Mouse (Mus musculus): ENCODE data around the gene Gm12355. TPM values are rescaled to one million over a fixed set of nuclear protein-coding genes. Genes with fewer than 3 reads are reported as not detected.
"Not testable (repeated sequence)": the region's sequence is repeated elsewhere in the genome, so short reads cannot be mapped to it uniquely, and the experiment has no call there.

Gene Gm12355
- total RNA-seq, 2 experiments from 2014 or later = 9.4 to 10.6 TPM

- DNase-seq (ENCODE audit: low spot score in 2 of 2) = no peak
- intact Hi-C loops (cut with DNase I) = no loop called here
Measured at GRCm38 (mm10) chr11:98606763-98607162, 18.7 kb downstream of the Gm12355 start.

GRCm38 (mm10) chr11:98604911-98605310, 20.6 kb downstream of the Gm12355 start:
- DNase-seq (ENCODE audit: low spot score in 2 of 2); intact Hi-C loops (cut with DNase I): not testable (repeated sequence)

- intact Hi-C loops (cut with DNase I) = no loop called here
- no peak for DNase-seq (ENCODE audit: low spot score in 2 of 2)
Measured at GRCm38 (mm10) chr11:98603953-98604352, 21.5 kb downstream of the Gm12355 start.

- DNase-seq (ENCODE audit: low spot score in 2 of 2) = no peak
- intact Hi-C loops (cut with DNase I) = no loop called here
Measured at GRCm38 (mm10) chr11:98602090-98602690, 23.3 kb downstream of the Gm12355 start.

- intact Hi-C loops (cut with DNase I) = no loop called here
- DNase-seq (ENCODE audit: low spot score in 2 of 2) = no peak
Measured at GRCm38 (mm10) chr11:98599291-98599690, 26.2 kb downstream of the Gm12355 start.

GRCm38 (mm10) chr11:98598851-98599290, 26.6 kb downstream of the Gm12355 start:
- intact Hi-C loops (cut with DNase I) = no loop called here
- no peak for DNase-seq (ENCODE audit: low spot score in 2 of 2)

- no peak for DNase-seq (ENCODE audit: low spot score in 2 of 2)
- intact Hi-C loops (cut with DNase I) = no loop called here
Measured at GRCm38 (mm10) chr11:98597991-98598390, 27.5 kb downstream of the Gm12355 start, which contains the start of gene Lrrc3c. TSS of gene Lrrc3c (plus strand) at chr11:98598291.

- intact Hi-C loops (cut with DNase I) = no loop called here
- no peak for DNase-seq (ENCODE audit: low spot score in 2 of 2)
Measured at GRCm38 (mm10) chr11:98597363-98597762, 28.1 kb downstream of the Gm12355 start.

GRCm38 (mm10) chr11:98595955-98596354, 29.5 kb downstream of the Gm12355 start:
- no peak for DNase-seq (ENCODE audit: low spot score in 2 of 2)
- intact Hi-C loops (cut with DNase I) = no loop called here

- intact Hi-C loops (cut with DNase I) = no loop called here
- no peak for DNase-seq (ENCODE audit: low spot score in 2 of 2)
Measured at GRCm38 (mm10) chr11:98595473-98595872, 30.0 kb downstream of the Gm12355 start.

GRCm38 (mm10) chr11:98595021-98595420, 30.4 kb downstream of the Gm12355 start:
- intact Hi-C loops (cut with DNase I) = no loop called here
- no peak for DNase-seq (ENCODE audit: low spot score in 2 of 2)

GRCm38 (mm10) chr11:98590548-98591445, 34.7 kb downstream of the Gm12355 start:
- intact Hi-C loops (cut with DNase I) = no loop called here
- no peak for DNase-seq (ENCODE audit: low spot score in 2 of 2)

GRCm38 (mm10) chr11:98589306-98589705, 36.2 kb downstream of the Gm12355 start:
- intact Hi-C loops (cut with DNase I) = no loop called here
- no peak for DNase-seq (ENCODE audit: low spot score in 2 of 2)

- intact Hi-C loops (cut with DNase I) = no loop called here
- DNase-seq (ENCODE audit: low spot score in 2 of 2) = no peak
Measured at GRCm38 (mm10) chr11:98588833-98589281, 36.6 kb downstream of the Gm12355 start.

- intact Hi-C loops (cut with DNase I) = no loop called here
- DNase-seq (ENCODE audit: low spot score in 2 of 2) = peak; percentile 32 to 54
Measured at GRCm38 (mm10) chr11:98587684-98588546, 37.5 kb downstream of the Gm12355 start.

- intact Hi-C loops (cut with DNase I) = no loop called here
- peak; percentile 97 to 98 for DNase-seq (ENCODE audit: low spot score in 2 of 2)
Measured at GRCm38 (mm10) chr11:98586892-98587563, 38.4 kb downstream of the Gm12355 start, which contains the start of gene Ormdl3. TSS of gene Ormdl3 (minus strand) at chr11:98587368.

- peak in 1 of 2 experiments; percentile 44 for DNase-seq (ENCODE audit: low spot score in 2 of 2)
Measured at GRCm38 (mm10) chr11:98586087-98586891, 39.2 kb downstream of the Gm12355 start.

GRCm38 (mm10) chr11:98584629-98585177, 40.8 kb downstream of the Gm12355 start:
- intact Hi-C loops (cut with DNase I) = no loop called here

More at GRCm38 (mm10) chr11:98586087-98586891, 39.2 kb downstream of the Gm12355 start:
- intact Hi-C loops (cut with DNase I) = no loop called here

More at GRCm38 (mm10) chr11:98584629-98585177, 40.8 kb downstream of the Gm12355 start:
- no peak for DNase-seq (ENCODE audit: low spot score in 2 of 2)

Measured in left cerebral cortex, postnatal 36 days (tissue).